Comparison of ENCODE assay signal across 14 mouse cellular contexts in genomic region chr7:126801057-126801422, GRCm38 (mm10). TPM values are rescaled to one million over a fixed set of nuclear protein-coding genes. Genes with fewer than 3 reads are reported as not detected.
A peak's percentile ranks its signal among the peaks of the same experiment; 100 is the strongest.
DNase-seq lines count a peak whose midpoint lies in the region; ATAC-seq lines count a peak whose summit lies in the region.
"Had no signal": no experiment of that assay in that cellular context is flagged by ENCODE, and none has a peak within 500 bp of the region (broad histone marks: within the 10 kb centered on the region; RNA-seq: fewer than 3 reads in every experiment).

No protein-coding gene starts in this region.

- ATAC-seq in heart, embryonic 15.5 days (replicated peaks; ENCODE audit: insufficient number of reproducible peaks, insufficient read depth, low FRiP score, low read depth): no peak
- no peak for ATAC-seq in midbrain, embryonic 14.5 days (ENCODE audit: low FRiP score, low TSS enrichment)
- no peak for ATAC-seq in limb, embryonic 15.5 days (ENCODE audit: insufficient number of reproducible peaks, low FRiP score, low TSS enrichment, low read depth)

- H3K4me1 ChIP-seq in heart, embryonic 15.5 days (replicated peaks): peaks cover 33% of the 10 kb centered on the region
- peaks cover 42% of the 10 kb centered on the region for H3K4me1 ChIP-seq in midbrain, embryonic 10.5 days
- H3K4me1 ChIP-seq in midbrain, embryonic 14.5 days (ENCODE audit: control insufficient read depth, insufficient read depth, low read length): peaks cover 24% of the 10 kb centered on the region
- peaks cover 39% of the 10 kb centered on the region for H3K4me1 ChIP-seq in embryonic facial prominence, embryonic 10.5 days
- peaks cover 36% of the 10 kb centered on the region for H3K4me1 ChIP-seq in limb, embryonic 15.5 days

- DNase-seq in heart, adult 11 months: no peak
- no peak for DNase-seq in midbrain, embryonic 10.5 days (ENCODE audit: low spot score)
- no peak for DNase-seq in midbrain, embryonic 14.5 days
- DNase-seq in embryonic facial prominence, embryonic 10.5 days (ENCODE audit: low spot score): no peak
- no peak for DNase-seq in adrenal gland, postnatal 14 days
- DNase-seq: cerebellum, postnatal 10 days; gastrocnemius, postnatal 10 days; kidney, postnatal 25 days; lung, adult 2 months; thymus, postnatal 4 days had no signal

- no peak overlapping the region for H3K4me3 ChIP-seq in heart, embryonic 15.5 days
- no peak overlapping the region for H3K4me3 ChIP-seq in midbrain, embryonic 10.5 days
- H3K4me3 ChIP-seq in midbrain, embryonic 14.5 days (replicated peaks; ENCODE audit: low read depth, low read length): no peak overlapping the region
- H3K4me3 ChIP-seq in embryonic facial prominence, embryonic 10.5 days: peak overlapping the region; percentile 93; the same call in 1 of the 2 replicates
- H3K4me3 ChIP-seq in limb, embryonic 15.5 days: no peak overlapping the region
- H3K4me3 ChIP-seq: hindbrain, embryonic 13.5 days had no signal

- no peaks in the 10 kb centered on the region for H3K27me3 ChIP-seq in heart, embryonic 15.5 days
- H3K27me3 ChIP-seq in midbrain, embryonic 10.5 days (ENCODE audit: low read depth, poor library complexity, severe bottlenecking): no peaks in the 10 kb centered on the region
- no peaks in the 10 kb centered on the region for H3K27me3 ChIP-seq in midbrain, embryonic 14.5 days (ENCODE audit: control insufficient read depth, insufficient read depth, low read length)
- no peaks in the 10 kb centered on the region for H3K27me3 ChIP-seq in embryonic facial prominence, embryonic 10.5 days (replicated peaks; ENCODE audit: low read depth, poor library complexity, severe bottlenecking)
- no peaks in the 10 kb centered on the region for H3K27me3 ChIP-seq in limb, embryonic 15.5 days
- H3K27me3 ChIP-seq: hindbrain, embryonic 13.5 days had no signal

- H3K4me2 ChIP-seq in heart, embryonic 15.5 days: 0 out of 2 replicates have a peak overlapping the region, but pooled peaks have one; percentile 83
- no peak overlapping the region for H3K4me2 ChIP-seq in midbrain, embryonic 14.5 days (ENCODE audit: low read length)
- no peak overlapping the region for H3K4me2 ChIP-seq in limb, embryonic 15.5 days

- 89% methylated on average over 16 of the region's 16 CpGs for WGBS in heart, embryonic 15.5 days
- WGBS in midbrain, embryonic 10.5 days: 95% methylated on average over 16 of the region's 16 CpGs
- WGBS in midbrain, embryonic 14.5 days: 97% methylated on average over 16 of the region's 16 CpGs
- WGBS in embryonic facial prominence, embryonic 10.5 days: 97% methylated on average over 16 of the region's 16 CpGs
- WGBS in limb, embryonic 15.5 days: 90% methylated on average over 16 of the region's 16 CpGs

- no peaks in the 10 kb centered on the region for H3K9me3 ChIP-seq in heart, embryonic 15.5 days (replicated peaks)
- H3K9me3 ChIP-seq in midbrain, embryonic 10.5 days (replicated peaks): no peaks in the 10 kb centered on the region
- H3K9me3 ChIP-seq in midbrain, embryonic 14.5 days (ENCODE audit: control insufficient read depth, low read length): no peaks in the 10 kb centered on the region
- H3K9me3 ChIP-seq in embryonic facial prominence, embryonic 10.5 days: no peaks in the 10 kb centered on the region
- no peaks in the 10 kb centered on the region for H3K9me3 ChIP-seq in limb, embryonic 15.5 days
- H3K9me3 ChIP-seq: hindbrain, embryonic 13.5 days had no signal

- H3K36me3 ChIP-seq in heart, embryonic 15.5 days: peaks cover 15% of the 10 kb centered on the region
- H3K36me3 ChIP-seq in midbrain, embryonic 10.5 days: peaks cover 72% of the 10 kb centered on the region
- peaks cover 11% of the 10 kb centered on the region for H3K36me3 ChIP-seq in midbrain, embryonic 14.5 days (ENCODE audit: control insufficient read depth, insufficient read depth, low read length)
- H3K36me3 ChIP-seq in embryonic facial prominence, embryonic 10.5 days (replicated peaks): peaks cover 70% of the 10 kb centered on the region
- H3K36me3 ChIP-seq in limb, embryonic 15.5 days: peaks cover 40% of the 10 kb centered on the region

- no peak overlapping the region for H3K9ac ChIP-seq in heart, embryonic 15.5 days
- no peak overlapping the region for H3K9ac ChIP-seq in midbrain, embryonic 14.5 days (replicated peaks; ENCODE audit: low read length)
- no peak overlapping the region for H3K9ac ChIP-seq in limb, embryonic 15.5 days

- peak overlapping the region; percentile 100 for H3K27ac ChIP-seq in heart, embryonic 15.5 days
- H3K27ac ChIP-seq in midbrain, embryonic 10.5 days (replicated peaks): peak overlapping the region; percentile 97
- H3K27ac ChIP-seq in midbrain, embryonic 14.5 days (replicated peaks; ENCODE audit: low read depth, low read length): no peak overlapping the region
- peak overlapping the region; percentile 97 for H3K27ac ChIP-seq in embryonic facial prominence, embryonic 10.5 days (replicated peaks)
- peak overlapping the region; percentile 99; the same call in 1 of the 2 replicates for H3K27ac ChIP-seq in limb, embryonic 15.5 days

RNA-seq across cellular contexts. Expression of gene Fam57b, which starts 3.6 kb away (rescaled TPM):
- polyA plus RNA-seq in heart, embryonic 15.5 days (2015; fragmentation: Nextera tagmentation; extraction: Ambion mirVana): 0.69 and 1.3 TPM in 2 replicates
- 4.1 and 7.7 TPM in 2 replicates for polyA plus RNA-seq in midbrain, embryonic 10.5 days (2016; fragmentation: Nextera tagmentation; extraction: Ambion mirVana)
- 51.6 and 72.4 TPM in 2 replicates for polyA plus RNA-seq in midbrain, embryonic 14.5 days (2014; fragmentation: Nextera tagmentation; extraction: Ambion mirVana)
- 0.80 and 1.2 TPM in 2 replicates for polyA plus RNA-seq in embryonic facial prominence, embryonic 10.5 days (2016; fragmentation: Nextera tagmentation; extraction: Ambion mirVana)
- 0.22 and 0.56 TPM in 2 replicates for polyA plus RNA-seq in limb, embryonic 15.5 days (2015; fragmentation: Nextera tagmentation; extraction: Ambion mirVana)
- 32.1 and 32.5 TPM in 2 replicates for total RNA-seq in adrenal gland, postnatal 14 days (2021)

RNA-seq across cellular contexts. Expression of gene Ppp4c, which starts 8.7 kb away (rescaled TPM):
- polyA plus RNA-seq in heart, embryonic 15.5 days (2015; fragmentation: Nextera tagmentation; extraction: Ambion mirVana): 120 and 149 TPM in 2 replicates
- 376 and 407 TPM in 2 replicates for polyA plus RNA-seq in midbrain, embryonic 10.5 days (2016; fragmentation: Nextera tagmentation; extraction: Ambion mirVana)
- 210 and 212 TPM in 2 replicates for polyA plus RNA-seq in midbrain, embryonic 14.5 days (2014; fragmentation: Nextera tagmentation; extraction: Ambion mirVana)
- 390 and 408 TPM in 2 replicates for polyA plus RNA-seq in embryonic facial prominence, embryonic 10.5 days (2016; fragmentation: Nextera tagmentation; extraction: Ambion mirVana)
- 212 and 227 TPM in 2 replicates for polyA plus RNA-seq in limb, embryonic 15.5 days (2015; fragmentation: Nextera tagmentation; extraction: Ambion mirVana)
- total RNA-seq in adrenal gland, postnatal 14 days (2021): 94.7 and 109 TPM in 2 replicates

RNA-seq across cellular contexts. Expression of gene Tbx6, which starts 19.8 kb away (rescaled TPM):
- polyA plus RNA-seq in heart, embryonic 15.5 days (2015; fragmentation: Nextera tagmentation; extraction: Ambion mirVana): 0.34 and 0.41 TPM in 2 replicates
- 0.42 and 0.64 TPM in 2 replicates for polyA plus RNA-seq in midbrain, embryonic 10.5 days (2016; fragmentation: Nextera tagmentation; extraction: Ambion mirVana)
- polyA plus RNA-seq in midbrain, embryonic 14.5 days (2014; fragmentation: Nextera tagmentation; extraction: Ambion mirVana): 0.22 and 0.24 TPM in 2 replicates
- 0.36 and 0.60 TPM in 2 replicates for polyA plus RNA-seq in embryonic facial prominence, embryonic 10.5 days (2016; fragmentation: Nextera tagmentation; extraction: Ambion mirVana)
- polyA plus RNA-seq in limb, embryonic 15.5 days (2015; fragmentation: Nextera tagmentation; extraction: Ambion mirVana): 0.37 and 0.46 TPM in 2 replicates
- 1.2 and 1.5 TPM in 2 replicates for total RNA-seq in adrenal gland, postnatal 14 days (2021)

RNA-seq across cellular contexts. Expression of gene Ypel3, which starts 24.3 kb away (rescaled TPM):
- 78.1 and 90.5 TPM in 2 replicates for polyA plus RNA-seq in heart, embryonic 15.5 days (2015; fragmentation: Nextera tagmentation; extraction: Ambion mirVana)
- polyA plus RNA-seq in midbrain, embryonic 10.5 days (2016; fragmentation: Nextera tagmentation; extraction: Ambion mirVana): 41.0 and 60.5 TPM in 2 replicates
- polyA plus RNA-seq in midbrain, embryonic 14.5 days (2014; fragmentation: Nextera tagmentation; extraction: Ambion mirVana): 218 and 255 TPM in 2 replicates
- 51.1 and 64.4 TPM in 2 replicates for polyA plus RNA-seq in embryonic facial prominence, embryonic 10.5 days (2016; fragmentation: Nextera tagmentation; extraction: Ambion mirVana)
- polyA plus RNA-seq in limb, embryonic 15.5 days (2015; fragmentation: Nextera tagmentation; extraction: Ambion mirVana): 117 and 122 TPM in 2 replicates
- total RNA-seq in adrenal gland, postnatal 14 days (2021): 129 and 173 TPM in 2 replicates

RNA-seq across cellular contexts. Expression of gene 4930451I11Rik, which starts 30.4 kb away (rescaled TPM):
- not detected in 2 replicates for polyA plus RNA-seq in heart, embryonic 15.5 days (2015; fragmentation: Nextera tagmentation; extraction: Ambion mirVana)
- not detected in 2 replicates for polyA plus RNA-seq in midbrain, embryonic 10.5 days (2016; fragmentation: Nextera tagmentation; extraction: Ambion mirVana)
- polyA plus RNA-seq in midbrain, embryonic 14.5 days (2014; fragmentation: Nextera tagmentation; extraction: Ambion mirVana): not detected in 2 replicates
- polyA plus RNA-seq in embryonic facial prominence, embryonic 10.5 days (2016; fragmentation: Nextera tagmentation; extraction: Ambion mirVana): not detected in 2 replicates
- polyA plus RNA-seq in limb, embryonic 15.5 days (2015; fragmentation: Nextera tagmentation; extraction: Ambion mirVana): not detected in 2 replicates
- not detected in 2 replicates for total RNA-seq in adrenal gland, postnatal 14 days (2021)
- total RNA-seq: gastrocnemius, postnatal 10 days; left cerebral cortex, adult 18-20 months had no signal
- polyA plus RNA-seq: hindbrain, embryonic 13.5 days; lung, adult 2 months had no signal
